Mouse (Mus musculus) left cerebral cortex, postnatal 10 days (tissue): Measurements from ENCODE around the gene 1700001J03Rik. TPM values are rescaled to one million over a fixed set of nuclear protein-coding genes. Genes with fewer than 3 reads are reported as not detected.
"Not testable (repeated sequence)": the region's sequence is repeated elsewhere in the genome, so short reads cannot be mapped to it uniquely, and the experiment has no call there.

Source experiments
- DNase-seq, 2 experiments: peaks; one replicate each; pipeline ENCODE4 v3.0.0; 2021 to 2022; ENCODE audit warnings: low spot score in 2 of 2, mixed read lengths in 1 of 2; ENCODE audit errors: extremely low spot score in 1 of 2
- intact Hi-C: fragments of 180-260 bp; cut with DNase I; formaldehyde crosslinking; loops from one replicate; pipeline ENCODE4 v1.15.1; 2025
- total RNA-seq, 2 experiments: library from RNA; stranded (reverse); gene quantifications; 2 replicates each; pipeline ENCODE4 v1.2.3; 2021

1700001J03Rik gene
- total RNA-seq, 2 experiments from 2014 or later = 0.47 TPM; not detected in 1

GRCm38 (mm10) chr5:146190501-146191269 is 5.6 kb upstream of the 1700001J03Rik start:
- intact Hi-C loops = no loop called here
- DNase-seq = no peak

DNA sequence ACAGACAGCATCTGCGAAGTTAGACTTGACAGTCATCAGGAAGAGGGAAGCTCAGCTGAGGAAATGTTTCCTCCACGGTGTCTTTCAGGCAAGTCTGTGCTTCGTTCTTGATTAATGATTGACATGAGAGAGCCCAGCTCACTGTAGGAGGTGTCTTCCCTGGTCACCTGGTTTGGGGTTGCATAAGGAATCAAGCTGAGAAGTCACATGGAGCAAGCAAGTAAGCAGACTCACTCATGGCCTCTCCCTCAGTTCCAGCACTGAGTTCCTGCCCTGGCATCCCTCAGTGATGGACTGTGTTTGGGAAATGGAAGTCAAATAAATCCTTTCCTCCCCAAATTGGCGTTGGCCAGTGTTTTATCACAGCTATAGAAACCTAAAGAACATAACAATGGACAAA is 5.0 kb upstream of the 1700001J03Rik start:
- no peak for DNase-seq
- intact Hi-C loops = no loop called here

DNA sequence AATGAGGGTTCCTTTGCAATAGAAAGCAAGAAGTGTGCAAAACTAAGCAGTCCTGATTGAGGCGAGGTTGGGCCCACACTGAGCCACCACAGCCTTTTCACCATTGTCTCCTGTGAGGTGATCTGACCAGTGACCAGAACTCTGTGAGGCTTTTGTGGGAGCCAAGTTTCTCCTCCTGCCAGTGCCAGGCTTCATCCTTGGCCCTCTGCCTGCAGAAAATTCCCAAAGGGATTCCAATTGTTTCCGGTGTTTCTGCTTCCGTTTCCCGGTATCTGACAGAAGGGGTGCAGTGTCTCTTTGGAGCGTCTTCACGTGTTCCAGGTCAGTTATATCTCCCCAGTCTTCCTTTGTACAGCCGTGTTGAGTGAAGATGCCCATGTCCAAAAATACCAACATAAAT is 3.6 kb upstream of the 1700001J03Rik start:
- intact Hi-C loops = no loop called here

DNA sequence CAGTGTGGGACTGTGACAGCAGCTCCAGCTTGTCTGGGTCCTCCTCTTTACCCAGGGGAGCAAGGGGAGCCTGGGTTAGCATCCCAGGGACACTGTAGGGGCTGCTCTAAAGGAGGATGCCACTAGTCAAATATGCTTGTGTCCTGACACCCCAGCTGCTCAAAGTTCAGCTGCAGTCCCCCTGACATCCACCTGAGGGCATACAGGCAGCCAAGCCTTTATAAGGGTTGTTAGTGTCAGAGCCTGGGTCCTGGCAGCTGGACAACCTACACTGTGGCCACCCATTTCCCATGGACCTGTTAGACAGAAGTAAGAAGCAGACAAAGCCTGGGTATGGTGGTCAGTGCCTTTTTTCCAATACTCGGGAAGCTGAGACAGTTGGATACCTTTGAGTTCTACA is 3.0 kb upstream of the 1700001J03Rik start:
- no peak for DNase-seq
- intact Hi-C loops = no loop called here

More for the DNA sequence above, 3.6 kb upstream of the 1700001J03Rik start:
- no peak for DNase-seq

DNA sequence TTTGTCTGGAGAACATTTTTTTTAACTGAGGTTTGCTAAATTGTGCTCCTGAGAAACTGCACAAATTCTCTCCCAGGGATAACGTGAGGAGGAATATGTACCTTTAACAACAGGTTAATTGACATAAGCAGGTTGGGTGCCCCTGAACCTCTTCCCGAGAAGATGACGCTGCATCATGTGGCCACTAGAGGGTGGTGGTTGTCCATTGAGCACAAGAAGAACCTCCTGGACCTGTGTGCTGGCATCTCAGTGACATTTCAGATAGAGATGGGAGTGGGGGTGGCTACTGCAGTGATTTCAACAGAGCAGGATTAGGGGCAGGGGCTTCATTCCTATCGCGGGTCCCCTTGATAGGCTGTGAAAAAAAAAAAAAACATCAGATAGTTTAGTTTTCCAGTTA is 2.3 kb upstream of the 1700001J03Rik start:
- peak; percentile 31 to 60 for DNase-seq
- intact Hi-C loops = not testable (repeated sequence)

- intact Hi-C loops, DNase-seq: not testable (repeated sequence)
These were observed 12.4 kb downstream of the 1700001J03Rik start for GRCm38 (mm10) chr5:146172744-146173143.

GRCm38 (mm10) chr5:146170621-146171020 is 14.5 kb downstream of the 1700001J03Rik start, which contains the start of gene Gm6309:
Gene Gm6309, minus strand, starts transcription at chr5:146170721.
- DNase-seq, intact Hi-C loops: not testable (repeated sequence)

DNA sequence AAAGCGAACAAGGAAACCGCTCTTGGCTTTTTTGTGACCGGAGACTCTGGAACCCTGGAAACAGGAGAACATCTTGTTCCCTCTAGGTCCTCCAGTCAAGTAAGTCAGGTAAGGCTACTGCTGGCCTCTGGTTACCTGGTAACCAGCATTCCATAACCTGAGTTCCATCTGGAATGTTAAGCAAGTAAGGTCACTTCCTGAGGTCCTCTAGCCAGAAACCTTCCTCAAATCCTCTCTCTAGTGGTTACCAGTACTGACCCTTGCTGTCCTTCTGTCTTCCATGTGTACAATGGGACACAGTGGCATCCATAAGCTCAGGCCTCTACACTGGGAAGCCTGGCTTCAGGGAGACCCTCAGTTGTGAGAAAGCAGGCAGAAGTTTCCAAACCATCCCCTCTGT is 24.7 kb downstream of the 1700001J03Rik start, which contains the start of gene Gm5565:
TSS of gene Gm5565 (minus strand) at position 101 of the 400 bp plus-strand sequence.
- DNase-seq, intact Hi-C loops: not testable (repeated sequence)

GRCm38 (mm10) chr5:146158326-146158725 is 26.8 kb downstream of the 1700001J03Rik start:
- DNase-seq = peak in 1 of 2 experiments; percentile 26
- intact Hi-C loops = not testable (repeated sequence)

DNA sequence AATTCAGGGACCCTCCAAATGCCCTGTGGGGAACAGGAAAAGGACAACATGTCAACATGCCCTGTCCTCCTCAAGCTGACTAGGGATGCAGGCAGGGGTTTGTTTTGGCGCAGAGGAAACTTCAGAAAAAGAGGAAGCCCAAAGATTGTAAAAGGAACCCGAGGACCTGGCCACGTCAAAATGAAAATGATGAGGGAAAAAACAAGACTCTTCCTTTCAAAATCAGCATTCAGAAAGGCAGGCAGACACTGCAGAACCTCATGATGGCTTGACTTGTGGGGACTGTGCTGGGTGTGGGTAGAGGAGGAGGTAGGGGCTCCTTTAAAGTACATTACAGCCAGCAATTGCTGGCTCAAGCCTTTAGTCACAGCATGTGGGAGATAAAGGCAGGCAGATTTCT is 34.6 kb downstream of the 1700001J03Rik start:
- intact Hi-C loops = no loop called here

DNA sequence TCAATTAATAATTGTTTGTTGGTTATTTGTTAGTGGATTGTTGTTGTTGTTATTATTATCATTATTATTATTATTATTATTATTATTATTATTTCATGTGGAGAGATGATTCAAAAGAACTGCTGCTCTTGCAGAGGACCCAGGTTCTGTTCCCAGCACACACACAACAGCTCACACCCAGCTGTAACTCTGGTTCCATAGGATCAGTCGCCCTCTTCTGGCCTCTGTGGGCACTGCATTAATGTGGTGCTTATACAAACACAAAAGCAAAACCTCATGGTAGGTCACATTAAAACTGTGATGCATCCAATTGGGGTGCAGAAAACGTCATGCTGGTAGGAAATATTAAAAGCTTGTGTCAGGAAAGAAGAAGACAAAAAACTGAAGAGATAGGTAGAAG is 37.2 kb downstream of the 1700001J03Rik start:
- intact Hi-C loops = no loop called here
- no peak for DNase-seq

More for the DNA sequence above, 34.6 kb downstream of the 1700001J03Rik start:
- DNase-seq = no peak

Other genes with a start within 250 kb of the 1700001J03Rik start
- not detected for gene Cyp3a25, start 175.7 kb downstream of the 1700001J03Rik start, total RNA-seq
- not detected for gene Cyp3a59, start 106.0 kb downstream of the 1700001J03Rik start, total RNA-seq
- gene Gm5565, start 24.8 kb downstream of the 1700001J03Rik start, total RNA-seq = not detected
- not detected for gene Gm6309, start 14.6 kb downstream of the 1700001J03Rik start, total RNA-seq
- gene Rnf6, start 36.3 kb upstream of the 1700001J03Rik start, total RNA-seq = 10 to 100 TPM; 39.3 to 39.9 TPM
- 10 to 100 TPM; 45.8 to 49.5 TPM for gene Cdk8, start 45.9 kb upstream of the 1700001J03Rik start, total RNA-seq
- 10 to 100 TPM; 72.6 to 78.6 TPM for gene Wasf3, start 199.7 kb upstream of the 1700001J03Rik start, total RNA-seq